Mouse (Mus musculus): ENCODE results near the gene Bcl2l10.

Bcl2l10 gene

DNA sequence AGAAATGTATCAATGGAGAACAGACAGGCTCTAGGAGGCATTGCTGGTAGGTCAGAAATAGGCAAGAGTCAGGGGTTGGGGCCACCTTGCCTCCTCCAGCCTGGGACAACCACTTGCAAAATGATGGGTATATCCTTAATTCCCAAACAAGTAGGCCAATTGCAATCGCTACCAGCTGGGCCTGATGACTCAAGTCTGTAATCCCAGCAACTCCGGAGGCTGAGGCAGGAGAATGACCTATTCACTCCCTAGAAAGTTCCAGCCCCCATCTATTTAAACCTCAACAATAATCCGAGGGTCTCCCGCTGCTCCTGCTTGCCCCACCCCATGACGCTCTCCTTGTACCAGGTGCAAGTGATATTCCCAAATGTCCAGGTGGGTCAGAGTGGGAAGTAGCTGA, at the start of gene Bcl2l10:
Bcl2l10 (plus strand) TSS at position 301 of the 400 bp plus-strand sequence.
- DNase-seq (ENCODE audit: low spot score), result no peak

DNA sequence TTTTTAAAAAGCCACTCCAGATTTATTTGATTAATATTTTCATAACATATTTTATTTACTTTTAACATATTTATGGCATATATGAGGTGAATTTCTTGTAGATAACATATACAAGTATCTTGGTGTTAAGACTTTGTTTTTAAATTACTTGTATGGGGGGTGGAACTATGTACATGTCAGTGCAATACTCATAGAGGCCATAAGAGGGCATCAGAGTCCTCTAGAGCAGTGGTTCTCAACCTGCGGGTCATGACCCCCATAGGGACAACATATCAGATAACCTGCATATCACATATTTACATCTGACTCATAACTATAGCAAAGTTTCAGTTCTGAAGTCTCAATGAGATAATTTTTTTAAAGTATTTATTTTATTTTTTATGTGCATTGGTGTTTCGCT, 48.2 kb upstream of the Bcl2l10 start:
- peak; percentile 9 for DNase-seq (ENCODE audit: low spot score)

DNA sequence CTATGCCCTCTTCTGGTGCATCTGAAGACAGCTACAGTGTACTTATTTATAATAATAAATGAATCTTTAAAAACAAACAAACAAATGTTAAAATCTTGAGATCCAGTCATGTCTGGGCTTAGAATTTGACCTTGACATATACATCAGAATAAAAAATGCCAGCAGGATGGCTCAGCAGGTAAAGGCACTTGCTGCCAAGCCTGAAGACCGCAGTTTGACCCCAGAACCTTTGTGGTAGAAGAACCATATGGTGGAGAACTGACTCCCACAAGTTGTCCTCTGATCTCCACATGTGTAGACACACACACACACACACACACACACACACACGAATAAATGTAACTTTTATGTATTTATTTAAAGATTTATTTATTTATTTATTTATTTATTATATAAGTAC, 44.5 kb upstream of the Bcl2l10 start:
- no peak for DNase-seq (ENCODE audit: low spot score)

DNA sequence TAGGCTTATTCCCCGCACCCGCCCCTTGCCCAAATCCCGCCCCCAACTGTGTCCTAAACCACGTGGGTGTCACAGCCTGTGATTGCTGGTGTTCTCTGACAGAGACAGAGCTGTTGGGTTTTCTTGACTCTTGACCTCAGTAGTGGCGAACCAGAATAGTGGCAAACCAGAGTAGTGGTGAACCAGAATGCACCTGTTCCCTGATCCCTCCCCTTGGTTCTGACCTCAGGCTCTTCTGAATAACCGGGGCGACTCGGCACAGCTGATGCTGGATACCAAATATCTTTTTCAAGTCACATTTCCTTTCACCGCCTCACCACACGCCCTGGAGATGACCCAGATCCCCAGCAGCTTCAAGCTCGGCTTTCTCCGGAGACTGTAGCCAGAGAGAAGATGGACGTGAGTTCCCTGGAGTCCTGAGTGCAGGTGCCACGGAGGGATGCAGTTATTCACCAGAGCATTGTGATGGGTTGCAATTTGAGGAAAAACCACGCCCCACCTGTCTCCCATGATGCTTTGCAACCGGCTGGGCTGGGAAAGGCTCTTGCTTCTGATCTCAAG, 43.8 kb upstream of the Bcl2l10 start:
- peak; percentile 9 for DNase-seq (ENCODE audit: low spot score)

DNA sequence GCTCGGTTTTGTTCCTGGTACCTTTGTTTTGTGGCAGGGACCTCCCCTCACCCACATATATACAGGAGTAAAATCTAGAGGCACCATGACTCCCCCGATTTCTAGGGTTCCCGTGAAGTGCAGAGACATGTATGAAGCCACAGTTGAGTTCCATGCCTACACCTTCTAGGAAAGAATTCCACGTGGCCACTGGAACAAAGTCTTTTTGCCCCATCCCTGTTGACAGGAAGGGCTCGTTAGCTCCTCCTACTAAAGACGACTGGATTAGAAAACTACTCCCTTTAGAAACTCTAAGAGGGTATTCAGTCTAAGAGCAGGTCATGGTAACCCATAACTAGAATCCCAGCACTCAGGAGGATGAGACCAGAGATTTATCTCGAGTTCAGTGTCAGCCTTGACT, 43.3 kb upstream of the Bcl2l10 start:
- DNase-seq (ENCODE audit: low spot score), result no peak

DNA sequence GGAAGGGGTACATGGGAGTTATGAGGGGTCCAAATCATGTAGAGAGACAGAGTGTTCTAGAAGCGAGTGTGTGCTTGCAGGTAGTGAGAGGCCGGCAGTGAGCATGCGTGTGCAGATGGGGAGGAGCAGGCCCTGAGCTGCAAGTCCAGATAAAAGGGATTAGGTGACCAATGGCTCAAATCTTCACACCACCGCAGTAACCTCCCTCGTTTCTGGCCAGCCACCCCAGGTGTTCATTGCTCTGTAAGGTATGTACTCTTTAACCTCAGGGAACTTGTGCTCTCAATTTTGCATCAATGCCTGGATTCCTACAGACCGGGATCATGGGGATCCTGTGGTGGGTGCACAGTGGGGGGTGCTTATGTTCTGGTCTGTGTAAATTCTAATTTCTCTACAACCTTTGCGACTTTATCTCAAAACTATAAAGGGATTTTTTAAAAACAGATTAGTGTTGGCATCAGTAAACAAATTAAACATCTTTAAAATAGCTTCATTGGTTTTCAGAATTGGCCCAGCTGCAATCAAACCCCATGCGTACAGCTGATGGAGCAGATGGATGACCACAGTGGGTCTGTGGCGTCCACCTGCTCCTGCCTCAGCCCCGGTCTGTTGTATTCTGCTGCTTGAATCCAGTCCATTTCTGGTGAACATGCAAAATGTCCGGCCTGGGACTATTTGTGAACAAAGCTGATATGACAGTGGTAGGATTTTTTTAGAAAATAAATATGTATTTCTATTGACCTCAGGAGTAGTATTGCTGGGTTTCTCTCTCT, 41.2 kb upstream of the Bcl2l10 start, which contains the start of gene Gnb5:
Gnb5 (plus strand) TSS at position 163 of the 773 bp plus-strand sequence.
- no peak for DNase-seq (ENCODE audit: low spot score)

DNA sequence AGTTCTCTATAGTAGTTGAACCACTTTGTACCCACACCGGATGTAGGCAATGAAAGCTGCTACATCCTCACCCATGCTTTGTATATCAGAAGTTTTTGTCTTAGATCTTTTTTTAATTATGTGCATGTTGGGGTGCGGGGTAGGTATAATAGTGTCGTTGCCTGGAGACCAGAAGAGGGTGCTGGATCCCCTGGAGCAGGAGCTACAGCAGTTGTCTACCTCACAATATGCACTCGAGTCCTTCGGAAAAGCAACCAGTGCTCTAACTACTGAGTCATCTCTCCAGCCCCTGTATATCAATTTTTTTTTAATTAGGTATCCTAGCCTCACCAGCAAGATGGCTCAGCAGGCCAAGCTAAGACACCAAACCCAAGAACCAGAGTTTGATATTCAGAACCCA, 40.5 kb upstream of the Bcl2l10 start:
- DNase-seq (ENCODE audit: low spot score), result no peak

DNA sequence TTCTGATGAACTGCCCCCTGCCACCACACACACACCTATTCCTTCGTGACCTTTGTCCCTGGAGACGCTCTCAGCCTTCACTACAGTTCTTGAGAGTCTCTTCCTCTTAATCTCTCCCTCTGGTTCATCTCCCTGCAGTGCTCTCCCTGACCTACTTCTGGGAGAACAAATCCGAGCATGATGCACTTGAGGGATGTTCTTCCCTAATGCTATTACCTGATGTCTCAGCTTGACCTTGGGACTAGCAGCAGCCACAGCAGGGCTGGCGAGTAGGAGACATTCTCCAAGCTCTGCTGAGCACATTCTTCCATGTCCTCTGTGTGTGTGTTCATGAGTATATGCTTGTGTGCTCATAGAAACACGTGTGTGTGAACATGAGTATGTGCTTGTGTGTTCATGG, 38.9 kb upstream of the Bcl2l10 start:
- DNase-seq (ENCODE audit: low spot score), result no peak

DNA sequence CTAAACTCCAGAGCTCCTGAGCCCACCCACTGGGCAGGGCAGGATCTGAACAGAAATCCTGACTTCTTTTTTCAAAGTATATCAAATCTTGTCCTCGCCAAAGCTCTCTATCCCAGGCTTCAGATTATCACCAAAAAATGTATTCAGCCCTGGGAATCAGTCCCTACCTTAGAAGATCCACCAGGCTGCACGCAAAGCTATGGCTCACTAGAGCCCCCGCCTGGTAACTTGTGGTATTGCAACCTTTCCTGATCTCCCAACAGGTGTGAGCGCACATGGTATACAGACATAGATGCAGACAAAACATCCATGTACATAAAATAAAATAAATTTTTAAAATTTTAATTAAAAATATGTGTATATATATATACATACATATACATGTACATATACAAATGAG, 35.5 kb upstream of the Bcl2l10 start:
- DNase-seq (ENCODE audit: low spot score), result peak; percentile 63

DNA sequence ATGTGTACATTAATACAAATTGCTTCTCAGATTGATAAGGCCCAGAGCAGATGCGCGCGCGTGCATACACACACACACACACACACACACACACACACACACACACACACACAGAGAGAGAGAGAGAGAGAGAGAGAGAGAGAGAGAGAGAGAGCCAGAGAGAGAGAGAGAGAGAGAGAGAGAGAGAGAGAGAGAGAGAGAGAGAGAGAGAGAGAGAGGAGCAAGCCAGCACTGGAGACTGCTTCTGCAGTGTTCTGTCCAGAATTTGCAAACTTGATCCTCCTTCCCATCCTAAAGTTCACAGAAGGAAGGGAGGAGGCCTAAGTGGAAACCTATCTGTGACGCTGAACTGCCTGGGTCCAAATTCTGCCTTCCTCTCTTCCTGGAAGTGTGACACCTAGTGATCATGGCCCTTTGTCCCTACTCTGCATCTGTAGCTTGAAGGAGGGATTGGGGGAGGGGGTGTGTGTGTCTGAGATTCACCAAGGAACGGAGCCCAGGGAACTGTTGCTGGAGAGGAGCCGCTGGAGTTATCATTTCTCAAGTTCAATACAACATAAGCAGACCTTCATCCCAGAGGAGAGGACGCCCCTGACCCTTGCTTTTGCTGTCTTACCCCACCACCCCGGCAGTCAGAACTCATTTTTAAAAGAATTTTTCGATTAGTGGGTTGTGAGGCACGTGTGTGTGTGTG, 34.3 kb upstream of the Bcl2l10 start:
- DNase-seq (ENCODE audit: low spot score), result no peak

DNA sequence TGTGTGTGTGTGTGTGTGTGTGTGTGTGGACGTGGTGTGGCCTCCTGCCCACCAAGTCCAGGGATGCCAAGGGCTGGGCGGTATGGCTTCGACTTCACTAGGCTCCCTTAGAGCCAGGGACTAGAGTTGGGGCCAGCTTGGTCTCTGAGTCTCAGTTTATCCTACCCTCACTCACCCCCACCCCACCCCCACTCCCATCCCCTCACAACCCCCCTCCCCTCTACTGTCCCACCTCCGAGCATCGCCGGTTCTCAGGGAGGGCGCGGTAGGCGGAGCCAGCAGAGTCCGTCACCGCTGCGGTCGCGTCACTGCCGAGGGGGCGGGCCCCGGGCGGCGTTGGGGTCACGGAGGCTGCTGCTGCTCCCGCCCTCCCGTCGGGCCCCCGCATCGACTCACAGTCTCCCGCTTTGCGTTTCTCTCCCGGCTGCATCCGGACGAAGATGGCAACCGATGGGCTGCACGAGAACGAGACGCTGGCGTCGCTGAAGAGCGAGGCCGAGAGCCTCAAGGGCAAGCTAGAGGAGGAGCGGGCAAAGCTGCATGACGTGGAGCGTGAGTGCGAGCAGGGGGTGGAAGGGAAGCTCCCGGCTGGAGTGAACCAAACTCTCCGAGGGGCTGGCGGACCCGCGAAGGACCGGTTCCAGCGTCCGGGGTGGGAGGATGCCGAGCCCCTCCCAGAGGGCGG, 33.6 kb upstream of the Bcl2l10 start:
- DNase-seq (ENCODE audit: low spot score), result peak; percentile 74

DNA sequence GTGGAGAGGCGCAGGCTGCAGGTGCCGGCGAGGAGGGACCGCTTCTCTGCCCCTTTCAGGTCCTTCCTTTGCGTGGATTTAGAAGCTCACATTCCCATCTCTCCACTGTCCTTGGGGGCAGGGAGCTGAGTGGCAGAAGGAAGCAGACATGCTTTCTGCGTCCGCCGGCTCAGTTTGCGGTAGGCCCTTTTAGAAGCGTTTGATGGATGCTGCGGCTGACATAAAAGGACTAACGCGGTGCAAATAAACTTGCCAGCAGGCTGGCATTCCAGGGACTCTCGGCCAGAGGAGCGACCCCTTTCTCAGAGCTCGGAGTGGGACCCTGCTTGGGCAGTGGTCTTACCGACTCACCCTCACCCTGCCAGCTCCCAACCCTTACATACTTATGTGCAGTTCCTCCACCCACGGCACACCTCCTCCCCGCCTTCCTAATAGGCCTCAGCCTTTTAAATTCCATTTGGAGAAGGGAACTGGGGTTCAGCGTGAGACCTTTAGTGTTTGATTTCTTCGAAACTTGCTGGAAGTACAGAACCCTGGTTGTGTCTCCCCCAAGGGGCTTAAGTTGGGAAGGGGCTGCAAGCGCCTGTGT, 32.9 kb upstream of the Bcl2l10 start:
- no peak for DNase-seq (ENCODE audit: low spot score)

DNA sequence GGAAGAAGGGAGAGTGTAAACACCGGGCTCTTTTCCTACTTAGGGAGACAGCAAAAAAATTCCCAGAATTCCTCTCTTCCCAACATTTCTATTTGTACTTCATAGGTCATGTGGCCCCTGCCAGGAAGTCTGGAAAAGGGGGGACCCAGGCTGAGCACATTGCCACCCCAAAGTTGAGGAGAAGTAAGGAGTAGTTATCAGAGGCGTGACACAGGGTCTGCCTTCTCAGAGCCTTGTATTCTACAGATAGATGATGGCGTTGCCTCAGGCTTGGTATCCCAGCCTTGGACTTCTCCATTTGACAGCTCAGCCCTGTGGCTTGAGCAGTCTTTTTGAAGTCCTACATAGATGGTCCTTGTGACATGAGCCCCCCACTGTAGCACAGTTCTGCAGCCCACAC, 32.3 kb upstream of the Bcl2l10 start:
- no peak for DNase-seq (ENCODE audit: low spot score)

DNA sequence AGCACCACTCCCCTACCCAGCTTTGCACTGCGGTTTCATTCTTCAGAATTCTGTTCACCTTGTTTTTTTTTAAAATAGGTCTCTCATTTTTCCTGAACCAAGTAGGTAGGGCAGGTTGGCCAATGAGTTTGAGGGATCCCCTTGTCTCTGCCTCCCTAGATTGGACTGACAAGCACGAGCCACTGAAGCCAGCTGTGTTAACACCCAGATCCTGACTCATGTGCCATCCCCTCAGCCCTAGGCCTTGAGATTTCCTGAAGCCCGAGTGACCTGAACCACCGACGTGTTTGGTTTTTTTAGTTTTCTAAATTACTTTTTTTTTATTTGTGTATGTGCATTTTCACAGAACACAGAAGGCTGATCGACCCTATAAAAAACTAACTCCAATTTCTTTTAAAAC, 30.8 kb upstream of the Bcl2l10 start:
- no peak for DNase-seq (ENCODE audit: low spot score)

DNA sequence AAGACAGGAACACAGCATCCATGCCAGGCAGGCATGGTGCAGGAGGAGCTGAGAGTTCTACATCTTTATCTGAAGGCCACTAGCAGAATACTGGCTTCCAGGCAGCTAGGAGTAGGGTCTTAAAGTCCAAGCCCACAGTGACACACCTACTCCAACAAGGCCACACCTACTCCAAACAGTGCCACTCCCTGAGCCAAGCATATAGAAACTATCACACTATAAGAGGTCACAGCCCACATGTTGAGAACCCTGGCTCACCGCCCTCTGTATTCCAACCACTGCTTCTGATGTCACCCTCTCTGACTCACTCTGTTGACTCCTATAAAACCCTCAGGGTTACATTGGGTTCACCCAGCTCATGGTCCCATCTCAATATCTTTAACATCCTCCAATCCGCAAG, 29.4 kb upstream of the Bcl2l10 start:
- DNase-seq (ENCODE audit: low spot score), result no peak

DNA sequence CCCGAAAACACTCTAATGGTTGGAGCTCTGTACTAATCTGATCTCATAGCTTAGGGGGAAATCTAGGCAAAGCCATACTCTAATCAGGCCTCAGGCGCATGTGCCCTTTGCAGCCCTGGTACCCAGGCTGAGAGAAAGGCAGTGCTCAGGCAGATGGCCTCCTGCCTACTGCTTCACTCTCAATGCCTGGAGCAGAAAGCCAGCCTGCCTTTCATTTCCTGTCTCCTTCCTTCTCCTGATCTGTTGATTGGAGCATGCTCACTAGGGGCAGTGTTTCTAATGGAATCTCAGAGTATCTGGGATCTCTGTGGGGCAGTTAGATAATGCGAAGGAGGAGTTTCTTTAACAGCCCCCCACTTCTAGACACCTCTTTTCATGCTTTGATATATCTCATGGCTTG, 28.2 kb upstream of the Bcl2l10 start:
- no peak for DNase-seq (ENCODE audit: low spot score)

DNA sequence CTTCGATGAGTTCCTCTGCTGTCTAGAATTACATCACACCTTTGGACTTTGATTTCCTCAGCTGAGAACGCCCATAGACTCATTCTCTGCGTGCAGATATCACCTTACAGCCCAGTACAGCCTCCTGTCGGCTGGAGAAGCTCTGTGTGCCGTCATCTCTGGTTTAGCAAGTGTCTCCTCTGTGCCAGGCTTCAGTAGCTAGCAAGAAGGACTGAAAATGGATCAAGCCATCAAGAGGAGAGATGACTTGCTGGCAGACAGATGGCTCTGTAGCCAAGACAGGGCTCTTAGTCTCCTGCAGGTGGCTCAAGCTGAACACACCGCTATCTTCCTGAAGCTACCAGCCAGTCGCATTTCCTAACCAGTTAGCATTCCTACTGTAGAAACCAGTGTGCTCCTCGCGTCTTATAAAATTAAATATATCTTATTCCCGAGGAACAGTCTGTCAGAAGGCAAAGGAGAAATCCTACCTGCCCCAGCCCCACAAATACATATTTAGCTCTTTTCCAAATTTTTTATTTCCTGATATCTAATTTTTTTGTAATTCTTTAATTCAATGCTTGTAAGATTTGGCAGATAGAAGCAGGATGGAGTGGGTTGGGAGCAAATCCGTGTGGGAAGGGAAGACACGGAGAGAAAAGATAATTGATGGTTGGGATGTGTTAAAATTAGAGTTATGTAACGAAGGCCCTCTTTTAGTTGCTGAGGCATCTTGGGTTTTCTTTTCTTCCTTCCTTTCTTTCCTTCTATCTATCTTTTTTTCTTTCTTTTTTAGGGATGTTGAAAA, 25.3 kb upstream of the Bcl2l10 start:
- no peak for DNase-seq (ENCODE audit: low spot score)

DNA sequence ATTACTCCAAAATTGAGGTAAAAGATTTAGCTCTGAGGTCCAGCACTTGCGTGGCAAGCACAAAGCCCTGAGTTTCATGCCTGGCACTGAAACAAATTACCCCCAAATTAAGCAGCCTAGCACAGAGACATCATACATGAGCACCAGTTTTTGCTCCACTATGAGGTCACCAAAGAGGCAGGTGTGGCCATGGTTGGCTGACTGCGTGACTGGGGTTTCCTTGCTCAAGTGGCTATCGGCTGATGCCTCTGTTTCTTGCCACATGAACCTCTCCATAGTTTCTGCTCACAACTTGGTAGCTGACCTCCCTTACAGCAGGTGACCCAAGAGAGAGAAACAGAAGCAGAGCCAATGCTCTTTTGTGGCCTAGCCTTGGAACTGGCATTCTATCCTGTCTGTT, 19.5 kb upstream of the Bcl2l10 start:
- DNase-seq (ENCODE audit: low spot score), result no peak

DNA sequence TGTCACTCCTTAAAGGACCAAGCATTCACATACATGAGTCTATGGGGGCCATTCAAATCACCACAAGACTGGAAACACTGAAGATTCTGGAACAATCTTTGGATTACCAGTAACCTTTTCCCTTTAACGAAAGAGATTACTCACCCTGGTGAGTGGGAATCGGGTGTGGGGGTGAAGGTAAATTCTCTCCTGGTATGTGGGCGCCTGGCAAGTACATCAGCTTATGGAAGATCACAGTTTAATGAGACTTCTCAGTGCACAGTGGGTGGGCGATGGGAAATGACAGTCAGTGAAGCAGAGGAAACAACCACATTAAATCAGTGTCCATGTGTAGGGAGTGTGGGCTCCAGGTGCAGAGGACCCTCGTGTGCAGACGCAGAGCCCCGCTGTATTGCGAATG, 16.7 kb upstream of the Bcl2l10 start:
- no peak for DNase-seq (ENCODE audit: low spot score)

DNA sequence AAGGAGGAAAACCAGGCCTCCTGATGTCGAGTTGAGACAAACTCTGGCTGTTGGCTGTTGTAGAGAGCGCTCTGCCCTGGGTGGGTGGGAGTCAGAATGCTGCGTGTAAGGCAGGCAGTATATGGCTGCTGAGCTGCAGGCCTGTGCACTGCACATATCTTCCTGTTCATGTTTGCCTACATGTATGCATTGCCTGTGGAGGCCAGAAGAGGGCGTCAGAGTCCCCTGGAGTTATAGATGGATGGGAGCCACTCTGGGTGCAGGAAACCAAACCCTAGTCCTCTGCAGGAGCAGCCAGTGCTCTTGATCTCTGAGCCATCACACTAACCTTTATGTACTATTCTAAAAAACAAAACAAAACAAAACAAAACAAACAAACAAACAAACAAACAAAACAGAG, 13.1 kb upstream of the Bcl2l10 start:
- DNase-seq (ENCODE audit: low spot score), result no peak

DNA sequence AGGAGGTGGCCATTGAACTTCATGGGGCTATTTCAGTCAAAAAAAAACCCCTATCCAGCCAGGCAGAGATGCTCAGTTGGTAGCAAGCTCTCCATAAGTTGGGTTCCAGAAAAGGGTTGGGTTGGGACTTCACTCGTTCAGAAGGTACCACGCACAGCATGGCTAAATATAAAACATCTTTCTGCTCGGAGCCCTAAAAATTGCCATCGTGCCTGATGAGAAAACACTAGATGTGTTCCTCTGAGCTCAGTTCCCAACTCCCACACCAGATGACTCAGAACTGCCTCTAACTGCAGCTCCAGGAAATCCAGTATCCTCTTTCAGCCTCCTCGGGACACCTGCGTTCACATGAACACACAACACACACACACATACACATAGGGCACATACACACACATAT, 9.5 kb upstream of the Bcl2l10 start:
- DNase-seq (ENCODE audit: low spot score), result no peak

DNA sequence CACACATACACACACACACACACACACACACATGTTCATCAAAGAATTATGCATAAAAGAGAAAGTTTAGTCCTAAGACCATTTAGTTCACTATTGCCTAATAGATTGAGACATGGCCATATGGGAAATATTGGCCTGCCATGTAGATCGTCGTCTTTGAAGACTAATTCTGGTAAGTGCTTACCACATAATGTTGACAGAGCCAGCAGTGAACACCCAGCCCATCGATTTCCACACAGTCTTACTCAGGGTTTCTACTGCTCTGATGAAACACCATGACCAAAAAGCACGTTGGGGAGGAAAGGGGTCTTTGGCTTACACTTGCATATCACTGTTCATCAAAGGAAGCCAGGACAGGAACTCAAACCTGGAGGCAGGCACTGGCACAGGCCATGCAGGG, 5.1 kb upstream of the Bcl2l10 start:
- DNase-seq (ENCODE audit: low spot score), result no peak

Measured in T-cell, adult 2 months (primary cell).